ENCODE assay signal across 24 mouse cellular contexts in the genomic region with DNA sequence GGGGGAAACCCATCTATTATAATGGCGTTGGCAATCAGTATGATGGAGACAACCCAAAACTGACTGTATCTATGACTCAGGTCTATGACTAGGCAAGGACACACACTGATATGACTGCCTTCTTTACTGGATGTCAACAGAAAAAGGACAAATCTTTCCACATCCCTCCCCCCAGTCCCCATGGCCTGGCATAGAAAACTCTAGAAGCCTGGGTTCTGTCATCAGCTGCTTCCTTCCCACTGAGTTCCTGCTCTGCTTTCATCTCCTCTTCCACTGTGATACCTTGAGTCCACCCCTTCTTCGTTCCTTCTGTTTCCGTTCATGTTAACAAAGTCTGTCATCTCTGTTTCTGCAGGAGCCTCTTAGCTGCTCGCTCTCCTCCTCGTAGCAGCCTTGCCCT.
DNase-seq lines count a peak whose midpoint lies in the region; ATAC-seq lines count a peak whose summit lies in the region.
"Had no signal": no experiment of that assay in that cellular context is flagged by ENCODE, and none has a peak within 500 bp of the region (broad histone marks: within the 10 kb centered on the region; RNA-seq: fewer than 3 reads in every experiment).

No protein-coding gene starts in this region.

- DNase-seq in adrenal gland, postnatal 10 days, result peak; percentile 52
- DNase-seq in adrenal gland, adult 18-20 months (ENCODE audit: low spot score in 2 of 2), result no peak
- peak; percentile 51 for DNase-seq in 3T3-L1 (ENCODE audit: low read depth, low spot score)
- DNase-seq in Muller cell, postnatal 12 days (ENCODE audit: inconsistent ontology term), result peak; percentile 32
- no peak for DNase-seq in layer of hippocampus, postnatal 25 days (ENCODE audit: extremely low spot score in 1 of 2, low spot score in 1 of 2)
- no peak for DNase-seq in right cerebral cortex, adult 2 months (ENCODE audit: low spot score in 2 of 2)
- DNase-seq: B cell, adult 2 months; cerebellum, adult 8-10 months; cerebellum, postnatal 36 days; gastrocnemius, postnatal 25 days; heart, adult 11 months; kidney, adult 9 months; kidney, postnatal 10 days; liver; lung, embryonic 14.5 days; lung, postnatal 14 days; thymus, adult 18-20 months; thymus, postnatal 25 days had no signal

- ATAC-seq in inflammation-experienced regulatory T-cells, adult 6 months, result peak; percentile 26
- ATAC-seq: forebrain, embryonic 15.5 days; hindbrain, postnatal 0 days; intestine, postnatal 0 days; midbrain, embryonic 15.5 days; Patski had no signal

Comparison
In these comparisons a context has a peak if more than half of its experiments do, and no peak if none do; other contexts are left out.
1. DNase-seq: peak in adrenal gland, postnatal 10 days (single experiment), 3T3-L1 (single experiment) and Muller cell, postnatal 12 days (single experiment); none in adrenal gland, adult 18-20 months (0 of 2), layer of hippocampus, postnatal 25 days (0 of 2) and right cerebral cortex, adult 2 months (0 of 2).